Mouse (Mus musculus) stomach, postnatal 0 days (tissue): ENCODE measurements around the gene Dpp10.

Experiments
- CTCF ChIP-seq: IDR thresholded peaks from 2 replicates; pipeline ENCODE4 v1.5.1; 2016; ENCODE audit warnings: antibody characterized with exemption, low read depth, mild to moderate bottlenecking, moderate library complexity
- EP300 ChIP-seq: optimal IDR thresholded peaks from 2 replicates; pipeline ENCODE3; 2016; ENCODE audit warnings: antibody characterized with exemption

DNA sequence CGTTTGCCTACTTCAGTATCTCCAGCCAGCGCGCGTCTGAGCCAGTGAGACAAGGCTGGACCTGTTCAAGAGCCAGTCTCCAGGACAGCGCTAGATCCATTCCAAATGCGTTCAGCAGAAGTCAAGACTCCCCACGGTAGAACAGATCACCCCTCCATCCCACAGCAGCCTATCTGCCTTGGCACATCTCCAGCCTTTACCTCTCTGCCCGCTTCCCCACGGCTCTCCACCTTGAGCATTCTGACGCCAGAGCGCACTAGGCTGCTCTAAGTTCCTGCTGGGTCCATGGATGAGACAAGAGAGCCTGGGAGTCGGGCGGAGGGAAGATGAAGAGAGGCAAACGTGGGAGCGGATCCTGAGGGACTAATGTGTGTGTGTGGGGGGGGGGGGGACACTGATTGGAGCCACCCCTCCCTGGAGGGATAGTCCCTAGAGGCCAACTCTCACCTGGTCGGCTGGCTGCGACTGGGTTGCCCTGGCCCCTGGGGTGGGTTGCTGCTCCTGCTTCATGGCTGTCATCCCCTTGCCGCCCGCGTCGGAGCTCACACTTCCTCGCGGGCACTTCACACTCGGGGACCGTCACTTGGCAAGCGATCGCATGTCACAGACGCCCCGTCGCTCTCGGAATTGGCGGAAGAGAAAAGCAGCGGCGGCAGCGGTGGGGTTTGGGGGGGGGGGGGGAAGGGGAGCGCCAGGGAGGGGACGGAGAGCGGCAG, at the start of gene Dpp10:
- TF ChIP-seq CTCF = no peak
- TF ChIP-seq EP300 = no peak
